ENCODE assay signal across 15 mouse cellular contexts in genomic region chr19:6630613-6630940, GRCm38 (mm10).
"Had no signal": no experiment of that assay in that cellular context is flagged by ENCODE, and none has a peak within 500 bp of the region (broad histone marks: within the 10 kb centered on the region; RNA-seq: fewer than 3 reads in every experiment).

No protein-coding gene starts in this region.

- H3K27me3 ChIP-seq: lung, embryonic 15.5 days; midbrain, embryonic 13.5 days; midbrain, embryonic 15.5 days; neural tube, embryonic 12.5 days had no signal

- H3K4me3 ChIP-seq: lung, embryonic 15.5 days; megakaryocyte, embryonic 14.5 days; midbrain, embryonic 13.5 days; midbrain, embryonic 15.5 days; neural tube, embryonic 12.5 days had no signal

- DNase-seq: liver, postnatal 0 days; lung, adult 2 months; lung, postnatal 14 days; lung, postnatal 36 days; right cerebral cortex, postnatal 14 days; spleen, adult 18-20 months; thymus, adult 18-20 months; thymus, postnatal 14 days; thymus, postnatal 36 days had no signal

- H3K27ac ChIP-seq: lung, embryonic 15.5 days; macrophage; midbrain, embryonic 13.5 days; midbrain, embryonic 15.5 days; neural tube, embryonic 12.5 days had no signal

- H3K36me3 ChIP-seq: lung, embryonic 15.5 days; midbrain, embryonic 13.5 days; midbrain, embryonic 15.5 days; neural tube, embryonic 12.5 days had no signal

- H3K4me1 ChIP-seq: lung, embryonic 15.5 days; neural tube, embryonic 12.5 days had no signal
